Comparison of ENCODE assay signal across 8 mouse cellular contexts in the genomic region with DNA sequence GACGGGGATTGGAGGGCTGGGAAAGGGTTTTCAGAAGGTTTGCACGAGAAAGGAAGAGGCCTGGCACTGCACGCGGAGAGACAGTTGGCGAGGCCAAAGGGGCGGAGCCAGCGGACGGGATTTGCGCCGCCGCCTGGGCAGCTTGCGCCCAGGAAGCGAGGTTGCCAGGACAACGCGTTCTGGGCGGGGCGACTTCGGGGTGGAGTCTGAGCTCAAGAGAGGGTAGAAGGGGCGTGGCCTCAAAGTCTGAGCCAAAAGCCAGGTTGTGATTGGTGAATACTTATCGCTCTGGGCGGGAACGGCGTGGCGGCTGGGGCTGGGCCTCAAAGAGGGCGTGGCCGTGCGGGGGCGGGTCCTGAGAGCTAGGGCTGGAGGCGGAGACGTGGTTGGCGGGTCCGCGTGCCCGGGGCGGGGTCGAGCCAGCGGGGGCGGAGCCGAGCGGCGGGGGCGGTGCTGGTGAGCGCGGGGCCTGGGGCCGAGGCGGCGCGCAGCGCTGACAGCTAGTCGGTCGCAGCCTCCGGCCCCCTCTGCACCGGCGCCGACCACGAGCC. TPM values are rescaled to one million over a fixed set of nuclear protein-coding genes. Genes with fewer than 3 reads are reported as not detected.
DNase-seq lines count a peak whose midpoint lies in the region; ATAC-seq and TF ChIP-seq lines count a peak whose summit lies in the region.

Gene Cyp46a1, plus strand, starts transcription at position 487 of the 551 bp plus-strand sequence.

- no peak; the same call in 1 of the 2 replicates for TF ChIP-seq CTCF in left cerebral cortex, adult 2 months (IDR thresholded peaks at IDR 0.05)

- ATAC-seq in megakaryocyte, adult 5-6 weeks (ENCODE audit: poor library complexity, severe bottlenecking), result peak; percentile 80

- DNase-seq in adrenal gland, adult 18-20 months (ENCODE audit: low spot score in 2 of 2), result peak; percentile 99
- DNase-seq in embryo, embryonic 10.5 days (ENCODE audit: low spot score), result peak; percentile 100
- peak; percentile 99 for DNase-seq in gastrocnemius, postnatal 10 days
- peak; percentile 91 for DNase-seq in hindlimb bud, embryonic 11.5 days (ENCODE audit: extremely low spot score, low read depth, low spot score)
- peak; percentile 99 to 100 for DNase-seq in left cerebral cortex, adult 2 months (ENCODE audit: extremely low spot score in 1 of 2, low spot score in 2 of 2)
- DNase-seq in right cerebral cortex, adult 18-20 months, result peak; percentile 100
- peak; percentile 97 for DNase-seq in urinary bladder, adult 2 months (ENCODE audit: low spot score)

- H3K27ac ChIP-seq in left cerebral cortex, adult 2 months, result peak within 1 kb of the TSS; percentile 81

- intact Hi-C loops in left cerebral cortex, adult 2 months (cut with DNase I), result loop anchor here (1.0 kb wide), 1 partner anchor 160 kb away; no protein-coding TSS in a partner anchor

- peak within 1 kb of the TSS; percentile 68 for H3K4me3 ChIP-seq in left cerebral cortex, adult 2 months

RNA-seq across cellular contexts. Expression of gene Cyp46a1, which starts in this region (rescaled TPM):
- 1 to 10 TPM; 1.7 to 2.1 TPM for total RNA-seq in adrenal gland, adult 18-20 months (2021)
- 1 to 10 TPM; 1.1 to 1.5 TPM for total RNA-seq in gastrocnemius, postnatal 10 days (2021)
- total RNA-seq in left cerebral cortex, adult 2 months (2021), result 100 to 1,000 TPM; 270 to 290 TPM
- not detected in 2 replicates for total RNA-seq in megakaryocyte, adult 5-6 weeks (2015)
- not detected in 2 replicates for total RNA-seq in megakaryocyte, adult 5-6 weeks (2017)
- polyA plus RNA-seq in urinary bladder, adult 2 months (2012; rRNA removed), result 7.4 and 8.3 TPM in 2 replicates

Comparison
In these comparisons a context has a peak if more than half of its experiments do, and no peak if none do; other contexts are left out.
1. Peak in every context shown above with its lines: DNase-seq, ATAC-seq, H3K4me3 ChIP-seq and H3K27ac ChIP-seq.
2. RNA of gene Cyp46a1 (total RNA-seq): 270 to 290 TPM in left cerebral cortex, adult 2 months; 1.7 to 2.1 TPM in adrenal gland, adult 18-20 months, 1.1 to 1.5 TPM in gastrocnemius, postnatal 10 days and not detected in megakaryocyte, adult 5-6 weeks; every median in the first group is over 10 times any median in the second.
3. Peak in ATAC-seq in megakaryocyte, adult 5-6 weeks; RNA of the gene not detected or under 1 TPM.